Mouse (Mus musculus): ENCODE measurements around the gene Snd1.
"Not testable (repeated sequence)": the region's sequence is repeated elsewhere in the genome, so short reads cannot be mapped to it uniquely, and the experiment has no call there.

The Snd1 gene

GRCm38 (mm10) chr6:28486008-28486407, 11.1 kb downstream of the Snd1 start:
- no peak for DNase-seq (ENCODE audit: low read depth, low spot score)

GRCm38 (mm10) chr6:28486471-28486870, 11.5 kb downstream of the Snd1 start:
- no peak for DNase-seq (ENCODE audit: low read depth, low spot score)

GRCm38 (mm10) chr6:28486905-28487304, 12.0 kb downstream of the Snd1 start:
- DNase-seq (ENCODE audit: low read depth, low spot score), result no peak

GRCm38 (mm10) chr6:28488204-28488851, 13.4 kb downstream of the Snd1 start:
- DNase-seq (ENCODE audit: low read depth, low spot score), result no peak

GRCm38 (mm10) chr6:28490612-28491011, 15.7 kb downstream of the Snd1 start:
- no peak for DNase-seq (ENCODE audit: low read depth, low spot score)

GRCm38 (mm10) chr6:28491198-28491597, 16.3 kb downstream of the Snd1 start:
- no peak for DNase-seq (ENCODE audit: low read depth, low spot score)

GRCm38 (mm10) chr6:28497837-28498236, 22.9 kb downstream of the Snd1 start:
- no peak for DNase-seq (ENCODE audit: low read depth, low spot score)

- no peak for DNase-seq (ENCODE audit: low read depth, low spot score)
Measured at GRCm38 (mm10) chr6:28502576-28502975, 27.6 kb downstream of the Snd1 start.

GRCm38 (mm10) chr6:28503148-28503547, 28.2 kb downstream of the Snd1 start:
- DNase-seq (ENCODE audit: low read depth, low spot score), result no peak

- no peak for DNase-seq (ENCODE audit: low read depth, low spot score)
Measured at GRCm38 (mm10) chr6:28504611-28505010, 29.7 kb downstream of the Snd1 start.

GRCm38 (mm10) chr6:28507759-28508158, 32.8 kb downstream of the Snd1 start:
- no peak for DNase-seq (ENCODE audit: low read depth, low spot score)

- no peak for DNase-seq (ENCODE audit: low read depth, low spot score)
Measured at GRCm38 (mm10) chr6:28514195-28514594, 39.3 kb downstream of the Snd1 start.

GRCm38 (mm10) chr6:28514830-28515350, 40.0 kb downstream of the Snd1 start:
- no peak for DNase-seq (ENCODE audit: low read depth, low spot score)

GRCm38 (mm10) chr6:28516618-28517017, 41.7 kb downstream of the Snd1 start:
- no peak for DNase-seq (ENCODE audit: low read depth, low spot score)

GRCm38 (mm10) chr6:28517050-28517449, 42.1 kb downstream of the Snd1 start:
- DNase-seq (ENCODE audit: low read depth, low spot score), result no peak

GRCm38 (mm10) chr6:28519426-28519825, 44.5 kb downstream of the Snd1 start:
- DNase-seq (ENCODE audit: low read depth, low spot score), result no peak

GRCm38 (mm10) chr6:28520787-28521186, 45.8 kb downstream of the Snd1 start:
- DNase-seq (ENCODE audit: low read depth, low spot score), result not testable (repeated sequence)

- no peak for DNase-seq (ENCODE audit: low read depth, low spot score)
Measured at GRCm38 (mm10) chr6:28521416-28521815, 46.5 kb downstream of the Snd1 start.

- DNase-seq (ENCODE audit: low read depth, low spot score), result no peak
Measured at GRCm38 (mm10) chr6:28525589-28525988, 50.6 kb downstream of the Snd1 start.

- DNase-seq (ENCODE audit: low read depth, low spot score), result no peak
Measured at GRCm38 (mm10) chr6:28527459-28527858, 52.5 kb downstream of the Snd1 start.

- no peak for DNase-seq (ENCODE audit: low read depth, low spot score)
Measured at GRCm38 (mm10) chr6:28528208-28528607, 53.3 kb downstream of the Snd1 start.

GRCm38 (mm10) chr6:28536464-28536863, 61.5 kb downstream of the Snd1 start:
- no peak for DNase-seq (ENCODE audit: low read depth, low spot score)

- no peak for DNase-seq (ENCODE audit: low read depth, low spot score)
Measured at GRCm38 (mm10) chr6:28537851-28538527, 63.0 kb downstream of the Snd1 start.
